Mouse (Mus musculus): ENCODE results near the gene Actn1. TPM values are rescaled to one million over a fixed set of nuclear protein-coding genes. Genes with fewer than 3 reads are reported as not detected.

Gene Actn1
- polyA plus RNA-seq, 1 experiment from 2014 or later, result 46.0 TPM

DNA sequence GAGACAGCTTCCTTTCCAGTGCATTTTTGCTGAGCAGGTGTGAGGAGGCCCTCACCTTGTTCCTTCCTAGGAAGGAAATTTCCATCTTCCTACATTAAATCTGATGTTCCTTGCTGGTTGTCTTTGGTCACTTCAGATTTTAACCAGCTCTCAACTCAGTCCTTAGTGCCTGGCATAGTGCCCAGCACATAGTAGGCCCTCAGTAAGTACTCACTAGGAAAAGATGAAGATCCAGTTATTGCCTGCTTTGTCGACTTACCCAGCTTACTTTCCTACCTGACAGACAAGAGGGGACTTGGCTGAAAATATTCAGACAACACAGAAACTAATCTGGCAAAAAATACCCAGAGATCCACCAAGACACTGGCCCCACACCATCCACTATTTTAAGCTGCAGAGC lies 138.7 kb downstream of the Actn1 start:
- no peak overlapping the region for H3K9ac ChIP-seq (ENCODE audit: low read length)
- ATAC-seq (ENCODE audit: insufficient number of reproducible peaks, low FRiP score, low TSS enrichment, low read depth) (no peak), DNase-seq (ENCODE audit: low spot score) (no peak)
- H3K36me3 ChIP-seq (ENCODE audit: control insufficient read depth, insufficient read depth, low read length), result no peaks in the 10 kb centered on the region
- no peak overlapping the region for H3K4me2 ChIP-seq (ENCODE audit: low read depth, severe bottlenecking)
- 0 out of 2 replicates have a peak, but pooled peaks cover 3% of the 10 kb centered on the region for H3K4me1 ChIP-seq (ENCODE audit: control insufficient read depth, insufficient read depth, low read length)
- no peak overlapping the region for H3K4me3 ChIP-seq (ENCODE audit: low read depth, low read length)
- no peaks in the 10 kb centered on the region for H3K27me3 ChIP-seq (ENCODE audit: control insufficient read depth, insufficient read depth, low read length)
- no peaks in the 10 kb centered on the region for H3K9me3 ChIP-seq (ENCODE audit: control insufficient read depth, low read length)
- 93% methylated on average over 1 of the region's 1 CpGs for WGBS
- no peak overlapping the region for H3K27ac ChIP-seq (replicated peaks; ENCODE audit: low read depth, low read length)

DNA sequence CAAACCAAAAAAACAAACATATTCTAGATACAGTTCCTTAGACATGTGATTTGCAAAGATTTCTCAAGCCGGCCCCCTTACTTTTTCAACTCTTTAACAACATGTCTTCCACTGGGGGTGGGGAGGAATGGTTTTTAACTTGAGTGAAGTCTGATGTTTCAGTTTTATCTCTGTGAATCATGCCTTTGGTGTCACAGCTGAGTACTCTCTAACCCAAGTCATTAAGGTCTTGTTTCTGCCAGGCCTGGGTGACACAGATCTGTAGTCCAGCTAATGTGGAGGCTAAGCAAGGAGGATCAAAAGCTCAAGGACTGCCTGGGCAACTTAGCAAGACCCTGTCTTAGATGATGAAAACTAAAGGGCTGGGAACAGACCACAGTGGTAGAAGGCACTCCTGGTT lies 141.6 kb downstream of the Actn1 start:
- WGBS, result 80% methylated on average over 1 of the region's 1 CpGs
- no peak overlapping the region for H3K9ac ChIP-seq (ENCODE audit: low read length)

More for the DNA sequence above, 141.6 kb downstream of the Actn1 start:
- peaks cover 5% of the 10 kb centered on the region; the same call in 1 of the 2 replicates for H3K4me1 ChIP-seq (ENCODE audit: control insufficient read depth, insufficient read depth, low read length)
- H3K4me3 ChIP-seq (ENCODE audit: low read depth, low read length), result no peak overlapping the region
- no peaks in the 10 kb centered on the region for H3K9me3 ChIP-seq (ENCODE audit: control insufficient read depth, low read length)
- no peak overlapping the region for H3K27ac ChIP-seq (replicated peaks; ENCODE audit: low read depth, low read length)
- H3K4me2 ChIP-seq (ENCODE audit: low read depth, severe bottlenecking), result no peak overlapping the region
- H3K36me3 ChIP-seq (ENCODE audit: control insufficient read depth, insufficient read depth, low read length), result no peaks in the 10 kb centered on the region
- DNase-seq (ENCODE audit: low spot score) (no peak), ATAC-seq (ENCODE audit: insufficient number of reproducible peaks, low FRiP score, low TSS enrichment, low read depth) (no peak)
- H3K27me3 ChIP-seq (ENCODE audit: control insufficient read depth, insufficient read depth, low read length), result no peaks in the 10 kb centered on the region

Other genes with a start within 250 kb of the Actn1 start
- 140 and 149 TPM in 2 replicates for gene Zfp36l1, start 147.4 kb downstream of the Actn1 start, polyA plus RNA-seq (2014; fragmentation: Nextera tagmentation; extraction: Ambion mirVana)
- 10.3 and 11.3 TPM in 2 replicates for gene Dcaf5, start 176.2 kb upstream of the Actn1 start, polyA plus RNA-seq (2014; fragmentation: Nextera tagmentation; extraction: Ambion mirVana)
- 30.1 and 35.5 TPM in 2 replicates for gene Exd2, start 202.7 kb upstream of the Actn1 start, polyA plus RNA-seq (2014; fragmentation: Nextera tagmentation; extraction: Ambion mirVana)

All from limb, embryonic 11.5 days (tissue).